Mouse (Mus musculus) duodenum, adult 2 months (tissue): ENCODE measurements around the gene Msl3l2. TPM values are rescaled to one million over a fixed set of nuclear protein-coding genes. Genes with fewer than 3 reads are reported as not detected.

Experiments used
- polyA plus RNA-seq: library from polyadenylated mRNA; depleted of rRNA; stranded (reverse); fragments of >200 nt; gene quantifications from 2 replicates; pipeline ENCODE4 v1.2.3, GENCODE M21; 2012; ENCODE audit warnings: low replicate concordance; rRNA removed

Gene Msl3l2
- polyA plus RNA-seq, result 0.72 and 2.4 TPM in 2 replicates

DNA sequence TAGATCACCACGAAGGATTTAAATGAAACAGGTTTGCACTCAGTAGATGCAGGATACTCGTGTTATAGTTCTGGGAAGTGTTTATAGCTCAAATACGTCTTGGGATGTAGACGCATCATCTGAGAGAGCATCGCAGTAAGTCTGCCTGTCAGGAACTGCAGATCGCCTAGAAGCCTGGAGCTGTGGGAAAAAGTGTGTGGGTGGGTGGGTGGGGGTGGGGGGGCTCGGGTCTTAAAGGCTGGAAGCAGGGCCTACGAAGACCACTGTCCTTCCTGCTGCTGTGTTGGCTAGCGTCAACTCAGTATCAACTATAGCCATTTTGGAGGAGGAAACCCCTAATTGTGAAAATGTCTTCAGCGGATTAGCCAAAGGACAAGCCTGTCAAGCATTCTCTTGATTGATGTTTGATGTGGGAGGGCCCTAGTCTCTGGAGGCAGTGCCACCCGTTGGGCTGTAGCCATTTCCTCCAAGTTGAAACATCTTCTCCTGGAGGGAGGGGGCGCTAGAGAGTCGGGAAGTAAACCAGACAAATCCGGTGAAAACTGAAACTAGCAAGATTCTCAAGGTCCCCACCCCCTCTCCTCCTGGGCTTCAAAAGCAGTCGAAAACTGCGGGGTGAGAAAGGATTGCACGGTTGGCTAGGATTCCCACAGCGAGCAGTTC is at the start of gene Msl3l2:
TSS of gene Msl3l2 (plus strand) at position 585 of the 663 bp plus-strand sequence.

Other genes starting within 250 kb of the Msl3l2 start
- 0.20 TPM in 2 replicates for gene Tbc1d32, start 121.8 kb downstream of the Msl3l2 start, polyA plus RNA-seq